Mouse (Mus musculus) CH12.LX (cell line): ENCODE results near the gene Spdef.

ENCODE experiments used
- CHD1 ChIP-seq: IDR thresholded peaks from 2 replicates; pipeline ENCODE4 v1.6.1; 2012; ENCODE audit warnings: low read depth, low read length, improper control_type of control experiment, inconsistent platforms
- MAX ChIP-seq: IDR thresholded peaks from 2 replicates; pipeline ENCODE4 v1.6.1; 2011; ENCODE audit warnings: low read length, improper control_type of control experiment
- POLR2A ChIP-seq: IDR thresholded peaks from 2 replicates; pipeline ENCODE4 v1.6.1; 2011; ENCODE audit warnings: low read depth, mild to moderate bottlenecking, improper control_type of control experiment, low read length
- POLR2AphosphoS2 ChIP-seq: IDR thresholded peaks from 2 replicates; pipeline ENCODE4 v1.6.1; 2011; ENCODE audit warnings: low read depth, low read length, improper control_type of control experiment
- ZC3H11A ChIP-seq: IDR thresholded peaks from 2 replicates; pipeline ENCODE4 v1.6.1; 2012; ENCODE audit warnings: low read depth, mild to moderate bottlenecking, inconsistent platforms, low read length, improper control_type of control experiment

GRCm38 (mm10) chr17:27690993-27691693, 37.6 kb downstream of the Spdef start:
- TF ChIP-seq MAX (no peak), POLR2A (no peak), CHD1 (no peak), POLR2AphosphoS2 (no peak), ZC3H11A (no peak)
